Mouse (Mus musculus) embryo, embryonic 11.5 days (tissue): ENCODE data around the gene Krt76.

ENCODE experiments used
- DNase-seq: peaks from one replicate; pipeline ENCODE4 v3.0.0-alpha.2; 2012; ENCODE audit warnings: low read depth, low spot score

The Krt76 gene

DNA sequence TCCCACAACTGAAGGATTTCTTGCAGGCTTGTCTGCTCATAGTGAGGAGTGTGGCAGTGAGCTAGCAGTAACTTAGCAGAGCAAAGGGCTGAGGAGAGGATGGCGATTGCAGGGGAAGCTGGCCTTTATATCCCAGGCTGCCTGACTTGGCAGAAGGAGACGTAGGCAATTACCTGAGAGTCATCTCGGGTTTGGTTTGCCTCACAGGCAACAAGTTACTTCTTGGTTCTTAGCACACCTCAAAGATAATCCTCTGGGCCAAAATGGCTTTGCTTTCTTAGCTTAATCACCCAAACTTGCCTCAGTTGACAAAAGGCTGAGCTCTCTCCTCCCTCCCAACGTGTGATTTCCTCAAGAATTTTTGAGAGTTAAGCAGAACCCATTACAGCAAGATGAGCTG lies at the start of gene Krt76:
Krt76 (minus strand) TSS at position 101 of the 400 bp plus-strand sequence.
- DNase-seq, result no peak

GRCm38 (mm10) chr15:101941948-101942347 lies 49.2 kb upstream of the Krt76 start:
- no peak for DNase-seq

DNA sequence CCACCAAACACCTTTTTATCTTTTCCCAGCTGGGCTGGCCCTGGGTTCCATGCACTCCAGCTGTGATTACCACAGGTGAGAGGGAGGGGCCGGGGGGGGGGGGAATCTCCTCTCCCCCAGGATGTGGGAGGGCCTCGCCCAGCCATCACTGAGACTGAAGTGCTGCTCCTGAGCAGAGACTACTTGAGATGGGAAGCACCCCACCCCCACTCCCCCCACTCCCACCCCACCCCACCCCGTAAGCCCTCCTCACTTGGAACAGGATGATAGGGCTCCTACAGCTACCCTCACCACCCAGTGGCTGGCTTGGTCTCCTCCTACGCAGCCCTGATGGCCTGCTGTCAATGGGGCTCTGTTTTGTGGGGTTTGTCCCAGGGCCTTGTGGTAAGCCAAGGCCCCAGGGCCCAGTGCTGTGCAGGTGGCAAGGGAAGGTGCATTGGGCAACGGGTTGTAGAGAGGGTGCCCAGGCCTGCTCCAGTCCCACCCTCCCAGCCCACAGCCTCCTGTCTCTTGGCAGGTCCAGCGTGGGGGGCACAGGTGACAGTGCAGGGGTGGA lies 47.6 kb upstream of the Krt76 start, which contains the start of gene Krt79:
Krt79 (minus strand) TSS at position 51 of the 556 bp plus-strand sequence.
- DNase-seq, result no peak

GRCm38 (mm10) chr15:101938600-101939308 lies 46.0 kb upstream of the Krt76 start:
- no peak for DNase-seq

GRCm38 (mm10) chr15:101933024-101933423 lies 40.3 kb upstream of the Krt76 start:
- no peak for DNase-seq

GRCm38 (mm10) chr15:101929666-101930065 lies 36.9 kb upstream of the Krt76 start:
- DNase-seq, result no peak

DNA sequence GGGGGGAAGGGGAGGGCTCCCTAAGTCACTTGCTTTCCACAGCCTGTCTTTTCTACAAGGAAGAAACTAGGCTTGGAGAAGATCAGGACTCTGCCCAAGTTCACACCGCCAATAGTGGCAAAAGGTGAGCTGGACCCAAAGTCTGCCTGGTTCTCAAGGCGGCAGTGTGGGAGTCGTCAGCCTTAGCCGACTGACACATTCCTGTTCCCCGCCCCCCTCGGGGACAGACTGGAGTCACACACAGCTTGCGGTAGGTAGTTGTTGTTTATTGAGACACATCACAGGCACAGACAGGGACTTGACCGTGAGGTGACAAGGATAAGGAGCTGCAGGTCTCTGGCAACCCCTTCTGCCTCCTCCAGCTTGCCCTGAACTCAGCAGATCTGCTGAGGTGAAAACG lies 36.4 kb upstream of the Krt76 start:
- DNase-seq, result no peak

- no peak for DNase-seq
Measured at GRCm38 (mm10) chr15:101927340-101928080, 34.8 kb upstream of the Krt76 start.

DNA sequence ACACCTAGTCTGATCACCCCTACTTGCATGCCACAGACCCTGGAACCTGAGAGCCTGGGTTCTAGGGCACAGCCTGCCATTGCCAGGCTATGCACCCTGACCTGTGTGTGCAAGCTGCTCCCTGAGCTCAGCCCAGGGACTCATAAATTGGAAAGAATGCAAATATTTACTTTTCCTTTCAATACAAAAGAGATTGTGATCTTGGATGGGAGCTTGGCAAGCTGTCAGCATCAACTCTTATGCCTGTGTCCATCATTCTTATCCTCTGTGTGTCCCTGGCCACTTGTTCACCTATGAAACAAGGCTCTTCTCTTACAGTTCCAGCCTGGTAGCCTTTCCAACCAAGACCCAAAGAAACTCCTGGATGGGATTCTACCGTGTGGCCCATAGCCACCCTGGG lies 32.3 kb upstream of the Krt76 start:
- no peak for DNase-seq

DNA sequence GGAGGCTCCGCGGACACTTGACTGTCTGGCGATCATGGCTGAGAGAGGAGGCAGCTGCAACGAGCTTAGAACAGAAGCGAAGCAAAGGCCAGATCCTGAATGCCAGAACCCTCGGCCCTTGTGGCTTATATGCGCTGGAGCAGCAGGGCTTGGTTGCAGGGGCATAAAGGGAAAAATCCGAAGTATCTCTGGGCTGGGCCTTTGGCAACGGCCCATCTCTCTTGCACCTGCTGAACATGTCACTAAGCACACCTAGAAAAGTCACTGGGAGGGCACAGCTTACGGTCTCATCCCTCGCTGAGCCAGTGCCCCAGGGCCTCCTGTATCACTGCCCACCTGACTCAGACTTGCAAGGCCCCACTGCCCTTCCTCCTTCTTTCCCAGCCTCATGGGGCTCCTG lies 31.9 kb upstream of the Krt76 start, which contains the start of gene Krt4:
Krt4 (minus strand) TSS at position 101 of the 400 bp plus-strand sequence.
- no peak for DNase-seq

GRCm38 (mm10) chr15:101922296-101922695 lies 29.6 kb upstream of the Krt76 start:
- no peak for DNase-seq

GRCm38 (mm10) chr15:101916072-101916471 lies 23.4 kb upstream of the Krt76 start:
- DNase-seq, result no peak

DNA sequence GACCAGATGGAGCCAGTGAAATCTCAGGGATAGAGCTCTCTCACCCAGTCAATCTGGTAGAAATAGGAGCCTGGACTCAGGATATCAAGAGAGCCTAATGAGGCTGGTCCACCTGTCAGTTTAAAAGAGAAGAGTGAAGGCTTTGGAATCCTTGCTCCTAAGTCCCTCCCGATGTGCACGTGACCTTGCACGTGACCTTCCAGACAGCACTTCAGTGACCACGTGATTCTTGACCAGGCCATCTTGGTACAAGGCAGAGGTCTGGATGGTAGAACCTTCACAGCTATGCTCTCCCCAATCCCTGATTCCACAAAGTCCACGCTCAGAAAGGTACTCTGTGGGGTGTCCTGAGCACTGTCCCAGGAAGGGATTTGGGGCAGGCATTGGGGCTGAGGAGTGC lies 12.1 kb upstream of the Krt76 start:
- no peak for DNase-seq

DNA sequence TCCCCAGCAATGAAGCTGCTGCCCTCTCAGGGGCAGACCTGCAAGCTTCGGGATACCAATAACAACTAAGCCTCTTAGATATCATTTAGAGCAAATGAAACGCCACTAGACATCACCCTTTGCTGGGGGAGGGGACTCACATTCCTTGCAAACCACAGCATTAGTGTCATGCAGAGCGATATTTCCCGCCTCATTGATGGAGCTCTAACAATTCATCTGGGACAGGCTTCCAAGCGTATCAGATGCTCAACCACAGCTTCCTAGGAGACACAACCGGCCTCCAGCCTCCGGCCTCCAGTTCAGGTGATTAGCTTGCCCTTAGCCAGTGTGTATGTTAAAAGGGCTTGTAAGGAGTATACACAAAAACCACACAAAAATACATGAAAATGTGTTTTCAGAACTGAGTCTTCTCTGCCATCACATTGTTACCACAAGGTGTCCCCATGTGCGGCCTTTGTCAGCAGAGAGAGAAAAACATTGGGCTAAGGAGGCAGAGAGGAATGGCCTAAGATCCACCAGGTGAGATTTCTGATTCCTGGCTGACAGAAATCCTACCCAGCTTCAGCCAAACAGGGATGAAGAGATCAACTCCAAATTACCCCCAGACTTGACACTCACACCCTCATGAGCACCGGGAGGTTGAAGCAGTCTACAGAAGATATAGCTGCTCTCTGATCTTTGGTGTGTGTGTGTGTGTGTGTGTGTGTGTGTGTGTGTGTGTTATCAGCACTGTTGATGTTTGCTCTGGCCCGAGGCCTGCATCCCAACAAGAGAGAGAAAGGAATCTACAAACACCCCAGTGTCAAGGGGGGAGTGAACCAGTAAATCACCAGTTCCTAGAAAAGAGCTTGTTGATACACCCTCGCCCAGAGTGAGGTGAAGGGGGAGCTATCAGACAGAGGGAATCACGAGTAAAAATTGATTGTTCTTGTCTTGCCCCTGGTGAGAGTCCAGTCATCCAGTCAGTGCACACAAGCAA lies 9.7 kb upstream of the Krt76 start:
- no peak for DNase-seq

GRCm38 (mm10) chr15:101895216-101895615 lies 2.5 kb upstream of the Krt76 start:
- DNase-seq, result no peak

GRCm38 (mm10) chr15:101879776-101880175 lies 12.9 kb downstream of the Krt76 start:
- no peak for DNase-seq

GRCm38 (mm10) chr15:101878041-101878440 lies 14.7 kb downstream of the Krt76 start:
- DNase-seq, result no peak

DNA sequence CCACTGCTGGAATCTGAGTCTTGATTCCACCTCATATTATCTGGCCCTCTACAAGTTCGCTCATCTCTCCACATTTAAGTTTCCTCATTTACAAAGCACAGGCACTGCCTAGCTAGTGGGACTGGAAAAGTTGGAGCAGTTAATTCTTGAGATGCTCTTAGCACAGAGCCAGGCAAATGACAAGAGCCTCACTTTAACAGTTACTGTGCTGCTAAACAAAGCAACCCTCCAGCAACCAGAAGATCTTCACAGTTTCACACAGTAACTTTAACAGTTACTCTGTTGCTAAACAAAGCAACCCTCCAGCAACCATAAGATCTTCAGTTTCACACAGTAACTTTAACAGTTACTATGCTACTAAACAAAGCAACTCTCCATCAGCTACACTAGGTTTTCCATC lies 18.3 kb downstream of the Krt76 start:
- DNase-seq, result no peak

- no peak for DNase-seq
Measured at GRCm38 (mm10) chr15:101873231-101873630, 19.5 kb downstream of the Krt76 start.

DNA sequence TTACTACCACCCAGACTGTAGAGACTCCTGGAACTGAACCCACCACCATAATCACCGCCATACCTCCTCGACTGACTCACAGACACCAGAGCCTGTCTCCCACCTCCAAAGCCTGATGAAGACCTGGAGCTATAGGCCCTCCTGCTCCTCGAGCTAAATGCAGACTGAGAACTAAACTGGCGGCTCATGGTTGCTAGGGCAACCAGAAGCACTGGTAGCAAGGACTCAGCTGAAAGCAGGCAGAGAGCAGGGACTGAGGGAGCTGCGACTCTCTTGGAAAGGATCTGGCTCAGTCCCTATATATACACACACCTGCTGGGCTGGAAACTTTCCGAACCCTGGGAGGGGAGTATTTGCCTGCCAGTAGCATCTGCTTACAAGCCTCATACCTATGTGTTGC lies 23.3 kb downstream of the Krt76 start, which contains the start of gene Krt77:
Krt77 (minus strand) TSS at position 275 of the 400 bp plus-strand sequence.
- DNase-seq, result no peak

DNA sequence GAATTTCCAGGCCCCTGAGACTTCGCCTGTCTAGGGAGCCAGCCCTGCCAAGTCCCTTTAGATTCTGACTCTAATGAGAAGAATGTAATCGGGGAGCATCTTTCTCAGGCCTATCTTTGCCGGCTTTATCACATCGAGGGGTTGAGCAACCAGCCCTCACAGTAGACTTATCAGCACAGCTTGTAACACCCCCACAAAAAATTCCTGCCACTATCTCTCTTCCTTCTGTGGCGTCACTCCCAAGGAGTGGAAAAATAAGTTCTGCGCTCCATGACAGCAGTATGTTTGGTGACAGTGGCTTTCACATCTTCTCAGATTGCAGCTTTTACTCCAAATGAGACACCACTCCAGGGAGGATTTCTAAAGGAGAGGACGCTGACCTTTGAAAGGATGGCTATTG lies 26.0 kb downstream of the Krt76 start:
- DNase-seq, result no peak
